Mouse (Mus musculus): ENCODE results near the gene Bbs1. TPM values are rescaled to one million over a fixed set of nuclear protein-coding genes. Genes with fewer than 3 reads are reported as not detected.
"Not testable (repeated sequence)": the region's sequence is repeated elsewhere in the genome, so short reads cannot be mapped to it uniquely, and the experiment has no call there.

The Bbs1 gene
- total RNA-seq, 1 experiment from 2014 or later, result 3.8 TPM

GRCm38 (mm10) chr19:4891798-4892197, 14.6 kb downstream of the Bbs1 start:
- peak; percentile 68; the same call in 1 of the 2 replicates for ATAC-seq (replicated peaks; ENCODE audit: low read depth, poor library complexity, severe bottlenecking)

GRCm38 (mm10) chr19:4889791-4890190, 16.6 kb downstream of the Bbs1 start:
- no peak for ATAC-seq (replicated peaks; ENCODE audit: low read depth, poor library complexity, severe bottlenecking)

GRCm38 (mm10) chr19:4883961-4884360, 22.5 kb downstream of the Bbs1 start:
- no peak for ATAC-seq (replicated peaks; ENCODE audit: low read depth, poor library complexity, severe bottlenecking)

- no peak for ATAC-seq (replicated peaks; ENCODE audit: low read depth, poor library complexity, severe bottlenecking)
Observed at GRCm38 (mm10) chr19:4879324-4879703, 27.1 kb downstream of the Bbs1 start.

GRCm38 (mm10) chr19:4878405-4879323, 27.8 kb downstream of the Bbs1 start, which contains the start of gene Zdhhc24:
Gene Zdhhc24 (plus strand): TSS chr19:4878668.
- ATAC-seq (replicated peaks; ENCODE audit: low read depth, poor library complexity, severe bottlenecking), result peak; percentile 99

- ATAC-seq (replicated peaks; ENCODE audit: low read depth, poor library complexity, severe bottlenecking), result peak; percentile 10; the same call in 1 of the 2 replicates
Observed at GRCm38 (mm10) chr19:4877785-4878184, 28.6 kb downstream of the Bbs1 start, which contains the start of gene Actn3. Gene Actn3 (minus strand): TSS chr19:4877909.

- ATAC-seq (replicated peaks; ENCODE audit: low read depth, poor library complexity, severe bottlenecking), result no peak
Observed at GRCm38 (mm10) chr19:4876755-4877154, 29.7 kb downstream of the Bbs1 start.

GRCm38 (mm10) chr19:4876241-4876640, 30.2 kb downstream of the Bbs1 start:
- ATAC-seq (replicated peaks; ENCODE audit: low read depth, poor library complexity, severe bottlenecking), result no peak

GRCm38 (mm10) chr19:4874613-4875012, 31.8 kb downstream of the Bbs1 start:
- ATAC-seq (replicated peaks; ENCODE audit: low read depth, poor library complexity, severe bottlenecking), result not testable (repeated sequence)

GRCm38 (mm10) chr19:4865147-4865546, 41.3 kb downstream of the Bbs1 start:
- ATAC-seq (replicated peaks; ENCODE audit: low read depth, poor library complexity, severe bottlenecking), result peak; percentile 73

- ATAC-seq (replicated peaks; ENCODE audit: low read depth, poor library complexity, severe bottlenecking), result no peak
Observed at GRCm38 (mm10) chr19:4863048-4863447, 43.4 kb downstream of the Bbs1 start.

GRCm38 (mm10) chr19:4859081-4859480, 47.3 kb downstream of the Bbs1 start:
- ATAC-seq (replicated peaks; ENCODE audit: low read depth, poor library complexity, severe bottlenecking), result no peak; the same call in 1 of the 2 replicates

GRCm38 (mm10) chr19:4855951-4856350, 50.5 kb downstream of the Bbs1 start:
- no peak for ATAC-seq (replicated peaks; ENCODE audit: low read depth, poor library complexity, severe bottlenecking)

GRCm38 (mm10) chr19:4855470-4855820, 51.0 kb downstream of the Bbs1 start:
- no peak for ATAC-seq (replicated peaks; ENCODE audit: low read depth, poor library complexity, severe bottlenecking)

- peak; percentile 84 for ATAC-seq (replicated peaks; ENCODE audit: low read depth, poor library complexity, severe bottlenecking)
Observed at GRCm38 (mm10) chr19:4854552-4855469, 51.6 kb downstream of the Bbs1 start, which contains the start of gene Ctsf. Gene Ctsf (plus strand): TSS chr19:4855130.

GRCm38 (mm10) chr19:4850281-4850680, 56.1 kb downstream of the Bbs1 start:
- ATAC-seq (replicated peaks; ENCODE audit: low read depth, poor library complexity, severe bottlenecking), result no peak

- no peak for ATAC-seq (replicated peaks; ENCODE audit: low read depth, poor library complexity, severe bottlenecking)
Observed at GRCm38 (mm10) chr19:4849800-4850199, 56.6 kb downstream of the Bbs1 start.

GRCm38 (mm10) chr19:4847490-4847889, 58.9 kb downstream of the Bbs1 start:
- peak; percentile 84 for ATAC-seq (replicated peaks; ENCODE audit: low read depth, poor library complexity, severe bottlenecking)

- ATAC-seq (replicated peaks; ENCODE audit: low read depth, poor library complexity, severe bottlenecking), result no peak
Observed at GRCm38 (mm10) chr19:4845846-4846245, 60.6 kb downstream of the Bbs1 start.

GRCm38 (mm10) chr19:4842611-4843010, 63.8 kb downstream of the Bbs1 start:
- ATAC-seq (replicated peaks; ENCODE audit: low read depth, poor library complexity, severe bottlenecking), result no peak

Data from common myeloid progenitor, adult 5-6 weeks (primary cell).